Mouse (Mus musculus): ENCODE data around the gene Tia1.

- TF ChIP-seq CTCF (IDR thresholded peaks at IDR 0.05; ENCODE audit: borderline replicate concordance, insufficient read depth, low read depth, low read length) (no peak), POLR2A (IDR thresholded peaks at IDR 0.05; ENCODE audit: borderline replicate concordance, insufficient read depth, low read length) (no peak)
Observed at GRCm38 (mm10) chr6:86394078-86394720, 9.8 kb upstream of the Tia1 start.

Data from cerebellum, adult 2 months (tissue).